Mouse (Mus musculus) neural tube, postnatal 0 days (tissue): ENCODE data around the gene Las1l. TPM values are rescaled to one million over a fixed set of nuclear protein-coding genes. Genes with fewer than 3 reads are reported as not detected.

Source experiments
- polyA plus RNA-seq: library from polyadenylated mRNA; unstranded; fragments of >200 nt; fragmentation: Nextera tagmentation; extraction: Ambion mirVana; gene quantifications from 2 replicates; pipeline ENCODE4 v1.2.1, GENCODE M21; 2015

Gene Las1l
- 68.8 and 82.2 TPM in 2 replicates for polyA plus RNA-seq

GRCm38 (mm10) chrX:95956497-95957293 lies at the start of gene Las1l:
Gene Las1l (minus strand): TSS chrX:95956962.

Other genes with a start within 250 kb of the Las1l start
- gene Zc3h12b, start 245.3 kb downstream of the Las1l start, polyA plus RNA-seq, result 4.3 TPM in 2 replicates
- 32.6 and 34.3 TPM in 2 replicates for gene Msn, start 139.1 kb upstream of the Las1l start, polyA plus RNA-seq